Mouse (Mus musculus): ENCODE measurements around the gene Hhatl.
A peak's percentile ranks its signal among the peaks of the same experiment; 100 is the strongest.

The Hhatl gene

GRCm38 (mm10) chr9:121791757-121792521, at the start of gene Hhatl:
Hhatl (minus strand) TSS chr9:121792507.
- DNase-seq: no peak

- DNase-seq: no peak
Observed at GRCm38 (mm10) chr9:121839622-121839965, 47.3 kb upstream of the Hhatl start.

- DNase-seq: peak in 1 of 2 experiments; percentile 29
Observed at GRCm38 (mm10) chr9:121838829-121839621, 46.7 kb upstream of the Hhatl start, which contains the start of gene Ccdc13. Ccdc13 (minus strand) TSS chr9:121839461.

GRCm38 (mm10) chr9:121838008-121838407, 45.7 kb upstream of the Hhatl start:
- no peak for DNase-seq

- DNase-seq: no peak
Observed at GRCm38 (mm10) chr9:121833825-121834224, 41.5 kb upstream of the Hhatl start.

- DNase-seq: peak; percentile 86 to 88
Observed at GRCm38 (mm10) chr9:121830956-121831293, 38.6 kb upstream of the Hhatl start.

GRCm38 (mm10) chr9:121830243-121830955, 38.1 kb upstream of the Hhatl start:
- DNase-seq: peak; percentile 61 to 66

- no peak for DNase-seq
Observed at GRCm38 (mm10) chr9:121829270-121829992, 37.1 kb upstream of the Hhatl start.

- no peak for DNase-seq
Observed at GRCm38 (mm10) chr9:121828314-121828713, 36.0 kb upstream of the Hhatl start.

- no peak for DNase-seq
Observed at GRCm38 (mm10) chr9:121826356-121826755, 34.0 kb upstream of the Hhatl start.

GRCm38 (mm10) chr9:121823991-121824390, 31.7 kb upstream of the Hhatl start:
- DNase-seq: peak; percentile 36 to 43

- DNase-seq: peak; percentile 72 to 85
Observed at GRCm38 (mm10) chr9:121823051-121823450, 30.7 kb upstream of the Hhatl start.

- DNase-seq: peak; percentile 40 to 47
Observed at GRCm38 (mm10) chr9:121822585-121822991, 30.3 kb upstream of the Hhatl start.

GRCm38 (mm10) chr9:121820765-121821164, 28.5 kb upstream of the Hhatl start:
- DNase-seq: peak in 1 of 2 experiments; percentile 22

- peak; percentile 69 to 79 for DNase-seq
Observed at GRCm38 (mm10) chr9:121819771-121820471, 27.6 kb upstream of the Hhatl start.

GRCm38 (mm10) chr9:121819073-121819770, 26.9 kb upstream of the Hhatl start:
- DNase-seq: peak; percentile 53 to 59

- no peak for DNase-seq
Observed at GRCm38 (mm10) chr9:121815183-121815582, 22.9 kb upstream of the Hhatl start.

GRCm38 (mm10) chr9:121810081-121810821, 17.9 kb upstream of the Hhatl start:
- DNase-seq: peak; percentile 45 to 52

- DNase-seq: no peak
Observed at GRCm38 (mm10) chr9:121808511-121808910, 16.2 kb upstream of the Hhatl start.

GRCm38 (mm10) chr9:121807947-121808346, 15.6 kb upstream of the Hhatl start:
- DNase-seq: peak; percentile 36 to 48

- DNase-seq: peak in 1 of 2 experiments; percentile 25
Observed at GRCm38 (mm10) chr9:121807546-121807945, 15.2 kb upstream of the Hhatl start.
